Mouse (Mus musculus) bone marrow macrophage, adult 2 months (primary cell): ENCODE results near the gene Rftn1.

ENCODE experiments used
- CTCF ChIP-seq: IDR thresholded peaks from 2 replicates; pipeline ENCODE4 v1.5.1; 2012; ENCODE audit warnings: low read depth, mild to moderate bottlenecking, low read length, moderate library complexity
- POLR2A ChIP-seq: IDR thresholded peaks from 2 replicates; pipeline ENCODE4 v1.6.1; 2012; ENCODE audit warnings: mild to moderate bottlenecking, low read depth, low read length, borderline replicate concordance

- TF ChIP-seq CTCF (no peak), POLR2A (no peak)
Observed at GRCm38 (mm10) chr17:50185616-50186015, 4.9 kb downstream of the Rftn1 start.
